Mouse (Mus musculus) kidney, adult 2 months (tissue): ENCODE results near the gene Shisa9. TPM values are rescaled to one million over a fixed set of nuclear protein-coding genes. Genes with fewer than 3 reads are reported as not detected.

Experiments used
- DNase-seq: peaks from one replicate; pipeline ENCODE4 v3.0.0; 2021
- H3K27ac ChIP-seq: fragments of 200-500 bp; 2 replicates; pipeline ENCODE4 v1.5.1; 2012; ENCODE audit warnings: low read depth, low read length, control low read depth, inconsistent platforms; ENCODE audit not compliant: insufficient read depth
- H3K27me3 ChIP-seq: fragments of 200-500 bp; replicated peaks from 2 replicates; pipeline ENCODE4 v1.6.1; 2012; ENCODE audit warnings: mild to moderate bottlenecking, moderate library complexity, low read length, inconsistent platforms; ENCODE audit not compliant: control insufficient read depth, insufficient read depth
- H3K36me3 ChIP-seq: fragments of 200-500 bp; 2 replicates; pipeline ENCODE4 v1.6.1; 2012; ENCODE audit warnings: mild to moderate bottlenecking, moderate library complexity, low read length, inconsistent platforms; ENCODE audit not compliant: control insufficient read depth, insufficient read depth
- H3K4me1 ChIP-seq: fragments of 200-500 bp; 2 replicates; pipeline ENCODE4 v1.6.1; 2011; ENCODE audit warnings: low read length; ENCODE audit not compliant: control insufficient read depth, insufficient read depth
- H3K4me3 ChIP-seq: fragments of 200-500 bp; 2 replicates; pipeline ENCODE4 v1.5.1; 2011; ENCODE audit warnings: mild to moderate bottlenecking, low read depth, low read length, control low read depth; ENCODE audit not compliant: insufficient read depth
- CTCF ChIP-seq: fragments of 200-500 bp; conservative IDR thresholded peaks from 2 replicates; pipeline ENCODE4 v1.5.1; 2011; ENCODE audit warnings: low read depth, mild to moderate bottlenecking, control low read depth, low read length, moderate library complexity, mixed read lengths; ENCODE audit not compliant: insufficient read depth, insufficient read length
- POLR2A ChIP-seq: fragments of 200-500 bp; IDR thresholded peaks from one replicate; pipeline ENCODE4 v1.6.1; 2011; ENCODE audit warnings: low read depth, low read length, control low read depth
- WGBS: fragments of 180-500 bp; shearing (Covaris S2); methylation state at CpG from one replicate; pipeline ENCODE4 v1.1.7; 2018; 5-methylcytosine and 5-hydroxymethylcytosine counted together
- polyA plus RNA-seq: library from polyadenylated mRNA; depleted of rRNA; stranded (reverse); fragments of >200 nt; gene quantifications from 2 replicates; pipeline ENCODE4 v1.2.3, GENCODE M21; 2012

The Shisa9 gene
- polyA plus RNA-seq, 1 experiment: 0.20 TPM

- no peak for TF ChIP-seq POLR2A
- no peak for TF ChIP-seq CTCF
- DNase-seq: no peak
- no peak overlapping the region for H3K4me3 ChIP-seq
- no peaks in the 10 kb centered on the region for H3K27me3 ChIP-seq
- H3K4me1 ChIP-seq: no peaks in the 10 kb centered on the region
- no peaks in the 10 kb centered on the region for H3K36me3 ChIP-seq
- H3K27ac ChIP-seq: no peak overlapping the region
- WGBS: 83% methylated on average over 4 of the region's 4 CpGs
These were observed 124.5 kb downstream of the Shisa9 start for GRCm38 (mm10) chr16:12108436-12108835.

- Histone ChIP-seq H3K36me3 (no peaks in the 10 kb centered on the region), H3K4me3 (no peak overlapping the region), H3K4me1 (no peaks in the 10 kb centered on the region), H3K27ac (no peak overlapping the region), H3K27me3 (no peaks in the 10 kb centered on the region)
- 86% methylated on average over 5 of the region's 5 CpGs for WGBS
- TF ChIP-seq POLR2A (no peak), CTCF (no peak)
- DNase-seq: no peak
These were observed 127.0 kb downstream of the Shisa9 start for GRCm38 (mm10) chr16:12110851-12111437.

- H3K27ac ChIP-seq: no peak overlapping the region
- 89% methylated on average over 5 of the region's 5 CpGs for WGBS
- DNase-seq: peak; percentile 25
- no peaks in the 10 kb centered on the region for H3K27me3 ChIP-seq
- no peak overlapping the region for H3K4me3 ChIP-seq
- no peaks in the 10 kb centered on the region for H3K36me3 ChIP-seq
- H3K4me1 ChIP-seq: no peaks in the 10 kb centered on the region
- no peak for TF ChIP-seq CTCF
- no peak for TF ChIP-seq POLR2A
These were observed 130.5 kb downstream of the Shisa9 start for GRCm38 (mm10) chr16:12114396-12114795.

- WGBS: 69% methylated on average over 7 of the region's 7 CpGs
- Histone ChIP-seq H3K36me3 (no peaks in the 10 kb centered on the region), H3K4me3 (no peak overlapping the region), H3K27me3 (no peaks in the 10 kb centered on the region), H3K27ac (no peak overlapping the region), H3K4me1 (no peaks in the 10 kb centered on the region)
- no peak for TF ChIP-seq CTCF
- no peak for TF ChIP-seq POLR2A
- DNase-seq: no peak
These were observed 131.3 kb downstream of the Shisa9 start for GRCm38 (mm10) chr16:12115040-12115856.

- 80% methylated on average over 1 of the region's 1 CpGs for WGBS
- no peak for DNase-seq
- no peaks in the 10 kb centered on the region for H3K27me3 ChIP-seq
- H3K36me3 ChIP-seq: no peaks in the 10 kb centered on the region
- H3K4me3 ChIP-seq: no peak overlapping the region
- no peak for TF ChIP-seq CTCF
- no peak for TF ChIP-seq POLR2A
- H3K4me1 ChIP-seq: no peaks in the 10 kb centered on the region
- H3K27ac ChIP-seq: no peak overlapping the region
These were observed 133.0 kb downstream of the Shisa9 start for GRCm38 (mm10) chr16:12116926-12117325.

- no peaks in the 10 kb centered on the region for H3K27me3 ChIP-seq
- no peak overlapping the region for H3K27ac ChIP-seq
- no peaks in the 10 kb centered on the region for H3K36me3 ChIP-seq
- 81% methylated on average over 3 of the region's 3 CpGs for WGBS
- TF ChIP-seq POLR2A: no peak
- no peak for TF ChIP-seq CTCF
- no peaks in the 10 kb centered on the region for H3K4me1 ChIP-seq
- no peak overlapping the region for H3K4me3 ChIP-seq
- DNase-seq: no peak
These were observed 135.6 kb downstream of the Shisa9 start for GRCm38 (mm10) chr16:12119463-12119862.

GRCm38 (mm10) chr16:12129782-12130181 lies 145.9 kb downstream of the Shisa9 start:
- no peak for TF ChIP-seq CTCF
- 76% methylated on average over 3 of the region's 3 CpGs for WGBS
- no peak overlapping the region for H3K4me3 ChIP-seq
- H3K27ac ChIP-seq: no peak overlapping the region
- no peaks in the 10 kb centered on the region for H3K36me3 ChIP-seq
- no peak for DNase-seq
- no peaks in the 10 kb centered on the region for H3K4me1 ChIP-seq
- H3K27me3 ChIP-seq: no peaks in the 10 kb centered on the region
